Mouse (Mus musculus) large intestine, adult 2 months (tissue): ENCODE data around the gene Hck. TPM values are rescaled to one million over a fixed set of nuclear protein-coding genes. Genes with fewer than 3 reads are reported as not detected.

Experiments
- DNase-seq: peaks from one replicate; pipeline ENCODE4 v3.0.0-alpha.2; 2012; ENCODE audit warnings: low read depth, low spot score
- WGBS: fragments of 180-500 bp; shearing (Covaris S2); methylation state at CpG from one replicate; pipeline ENCODE4 v1.1.7; 2018; 5-methylcytosine and 5-hydroxymethylcytosine counted together
- polyA plus RNA-seq: library from polyadenylated mRNA; depleted of rRNA; stranded (reverse); fragments of >200 nt; gene quantifications from 2 replicates; pipeline ENCODE4 v1.2.3, GENCODE M21; 2012; rRNA removed

Hck gene
- polyA plus RNA-seq: 18.0 and 24.0 TPM in 2 replicates

- WGBS: 3% methylated on average over 52 of the region's 52 CpGs
- no peak for DNase-seq
These were observed at the start of gene Hck for GRCm38 (mm10) chr2:153108313-153109264. Gene Hck (plus strand): TSS chr2:153108468.

- no peak for DNase-seq
- WGBS: 74% methylated on average over 7 of the region's 7 CpGs
These were observed 48.1 kb upstream of the Hck start for GRCm38 (mm10) chr2:153060216-153060615.

GRCm38 (mm10) chr2:153063394-153063793 is 44.9 kb upstream of the Hck start:
- no peak for DNase-seq
- 39% methylated on average over 3 of the region's 3 CpGs for WGBS

- WGBS: 71% methylated on average over 9 of the region's 9 CpGs
- DNase-seq: no peak
These were observed 43.9 kb upstream of the Hck start for GRCm38 (mm10) chr2:153064190-153064970.

- DNase-seq: no peak
- WGBS: 38% methylated on average over 12 of the region's 12 CpGs
These were observed 42.3 kb upstream of the Hck start, which contains the start of gene Ccm2l for GRCm38 (mm10) chr2:153065747-153066508. Gene Ccm2l (plus strand): TSS chr2:153065955.

GRCm38 (mm10) chr2:153066991-153067390 is 41.3 kb upstream of the Hck start:
- DNase-seq: no peak
- WGBS: 60% methylated on average over 6 of the region's 6 CpGs

- WGBS: 13% methylated on average over 23 of the region's 23 CpGs
- no peak for DNase-seq
These were observed 37.3 kb upstream of the Hck start for GRCm38 (mm10) chr2:153070762-153071490.

GRCm38 (mm10) chr2:153071491-153072184 is 36.6 kb upstream of the Hck start:
- WGBS: 25% methylated on average over 67 of the region's 67 CpGs

GRCm38 (mm10) chr2:153074651-153075050 is 33.6 kb upstream of the Hck start:
- 88% methylated on average over 10 of the region's 10 CpGs for WGBS
- no peak for DNase-seq

More at GRCm38 (mm10) chr2:153071491-153072184, 36.6 kb upstream of the Hck start:
- no peak for DNase-seq

- 51% methylated on average over 2 of the region's 2 CpGs for WGBS
- DNase-seq: no peak
These were observed 32.3 kb upstream of the Hck start for GRCm38 (mm10) chr2:153075961-153076360.

GRCm38 (mm10) chr2:153080841-153081523 is 27.3 kb upstream of the Hck start:
- peak; percentile 90 for DNase-seq

GRCm38 (mm10) chr2:153081866-153082265 is 26.4 kb upstream of the Hck start:
- 58% methylated on average over 6 of the region's 6 CpGs for WGBS
- no peak for DNase-seq

More at GRCm38 (mm10) chr2:153080841-153081523, 27.3 kb upstream of the Hck start:
- 39% methylated on average over 32 of the region's 32 CpGs for WGBS

GRCm38 (mm10) chr2:153083275-153083674 is 25.0 kb upstream of the Hck start:
- WGBS: 59% methylated on average over 8 of the region's 8 CpGs
- no peak for DNase-seq

GRCm38 (mm10) chr2:153083824-153084223 is 24.4 kb upstream of the Hck start:
- 81% methylated on average over 4 of the region's 4 CpGs for whole genome bisulfite sequencing
- DNase-seq: no peak

GRCm38 (mm10) chr2:153084261-153084976 is 23.8 kb upstream of the Hck start:
- no peak for DNase-seq
- WGBS: 40% methylated on average over 7 of the region's 7 CpGs

GRCm38 (mm10) chr2:153085556-153085955 is 22.7 kb upstream of the Hck start:
- 53% methylated on average over 6 of the region's 6 CpGs for WGBS
- no peak for DNase-seq

- 87% methylated on average over 4 of the region's 4 CpGs for WGBS
- no peak for DNase-seq
These were observed 22.1 kb upstream of the Hck start for GRCm38 (mm10) chr2:153086166-153086565.
